Mouse (Mus musculus) kidney, postnatal 4 days (tissue): ENCODE data around the gene Gm36245.
"Not testable (repeated sequence)": the region's sequence is repeated elsewhere in the genome, so short reads cannot be mapped to it uniquely, and the experiment has no call there.

Experiments used
- DNase-seq, 2 experiments: peaks; one replicate each; pipeline ENCODE4 v3.0.0; 2021; ENCODE audit warnings: mixed read lengths in 2 of 2

The Gm36245 gene

GRCm38 (mm10) chr15:77598958-77599357, at the start of gene Gm36245:
Gm36245 (plus strand) TSS chr15:77599258.
- no peak for DNase-seq

GRCm38 (mm10) chr15:77561792-77562191, 37.3 kb upstream of the Gm36245 start, which contains the start of gene 1700025B11Rik:
1700025B11Rik (minus strand) TSS chr15:77561892.
- no peak for DNase-seq

- DNase-seq, result no peak
Measured at GRCm38 (mm10) chr15:77563219-77563618, 35.8 kb upstream of the Gm36245 start.

GRCm38 (mm10) chr15:77578801-77579200, 20.3 kb upstream of the Gm36245 start:
- no peak for DNase-seq

- no peak for DNase-seq
Measured at GRCm38 (mm10) chr15:77579311-77579710, 19.7 kb upstream of the Gm36245 start.

DNA sequence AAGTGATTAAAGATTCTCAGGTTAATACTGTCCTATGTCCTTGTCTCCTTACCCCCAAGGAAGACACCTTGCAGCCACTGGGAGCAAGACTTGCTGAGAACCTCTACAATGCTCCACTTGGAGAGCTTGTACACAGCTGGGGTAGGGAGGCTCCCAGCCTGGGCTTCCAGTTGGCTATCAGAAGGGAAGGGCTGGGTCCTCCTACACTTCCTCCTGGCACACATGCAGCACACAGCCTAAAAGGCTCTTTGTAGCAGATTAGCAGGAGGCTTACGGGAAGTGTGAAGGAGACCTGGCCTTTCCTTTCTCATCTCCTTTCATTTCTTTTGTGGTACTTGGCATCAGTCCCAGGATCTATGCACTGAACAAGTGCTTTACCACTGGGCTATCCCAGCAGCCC, 17.4 kb upstream of the Gm36245 start:
- peak; percentile 34 to 46 for DNase-seq

DNA sequence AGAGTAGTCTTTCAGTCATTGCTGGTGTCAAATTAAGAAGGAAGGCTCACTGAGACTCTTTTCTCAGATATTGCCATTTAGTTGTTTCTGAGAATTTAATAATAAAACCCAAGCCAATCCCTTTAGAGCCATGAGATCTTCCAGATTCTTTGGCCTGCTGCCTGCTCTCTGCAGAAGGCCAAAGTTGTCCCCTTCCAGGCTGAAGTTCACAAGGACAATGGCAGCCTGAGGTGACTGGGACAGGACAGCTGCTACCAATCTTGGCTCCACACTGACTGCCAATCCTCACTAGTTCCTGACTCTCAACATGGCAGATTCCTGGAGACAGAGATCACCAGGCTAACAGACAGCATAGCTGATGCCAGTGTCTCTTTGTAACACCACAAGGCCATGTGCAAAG, 12.0 kb upstream of the Gm36245 start:
- DNase-seq, result peak in 1 of 2 experiments; percentile 10

GRCm38 (mm10) chr15:77588981-77589380, 10.1 kb upstream of the Gm36245 start:
- no peak for DNase-seq

DNA sequence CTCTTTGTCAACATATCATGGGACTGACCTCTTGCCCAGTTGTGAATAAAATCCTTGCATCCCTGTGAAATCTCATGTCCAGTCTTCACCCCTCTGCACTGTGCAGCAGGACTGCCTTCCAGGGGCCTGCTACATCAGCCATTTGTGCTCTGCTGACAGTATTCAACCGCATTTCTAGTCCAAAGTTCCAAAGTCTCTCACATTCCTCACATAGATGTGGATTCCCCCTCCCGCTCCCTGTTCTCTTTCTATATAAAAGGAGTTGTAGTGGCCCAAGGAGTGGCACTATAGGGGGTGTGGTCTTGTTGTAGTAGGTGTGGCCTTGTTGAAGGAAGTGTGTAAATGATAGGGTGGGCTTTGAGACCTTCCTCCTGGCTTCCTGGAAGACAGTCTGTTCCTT, 8.2 kb upstream of the Gm36245 start:
- DNase-seq, result peak in 1 of 2 experiments; percentile 34

DNA sequence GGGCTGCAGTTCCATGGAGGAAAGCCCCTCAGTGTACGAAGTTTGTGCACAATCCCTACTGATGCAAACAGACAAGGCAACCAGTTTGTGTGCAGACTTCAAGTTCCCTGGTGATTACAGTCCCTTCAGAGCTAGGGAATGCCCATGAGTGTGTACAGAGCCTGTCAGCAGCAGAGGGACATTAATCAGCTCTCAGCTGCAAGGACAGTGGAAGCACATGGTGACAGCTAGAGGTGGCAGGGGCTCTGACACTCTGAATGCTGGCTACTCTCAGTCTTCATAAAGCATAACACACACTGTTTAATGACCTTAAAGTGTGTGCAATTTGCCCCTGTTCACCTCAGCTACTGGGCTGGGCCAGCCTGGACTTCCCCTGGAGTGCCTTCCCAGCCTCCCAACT, 5.5 kb upstream of the Gm36245 start:
- DNase-seq, result no peak

DNA sequence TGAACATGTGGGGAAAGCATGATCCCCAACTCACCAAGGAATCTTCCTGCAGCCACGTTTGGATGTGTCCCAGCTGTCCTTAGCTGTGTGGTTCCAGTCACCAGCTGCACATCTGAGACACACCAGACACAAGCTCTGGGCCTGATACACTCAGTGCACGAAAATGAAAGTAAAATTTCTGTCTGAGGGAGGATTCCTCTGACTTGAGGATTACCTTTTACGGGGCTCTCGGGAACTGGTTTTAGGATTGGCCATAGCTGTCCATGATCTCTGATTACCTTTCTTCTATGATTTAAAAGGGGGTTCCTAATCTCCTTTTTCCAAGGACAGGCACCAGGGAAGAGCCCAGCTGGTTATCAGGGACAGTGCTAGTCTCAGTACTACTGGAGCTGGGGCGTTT, 3.1 kb upstream of the Gm36245 start, which contains the start of gene Apol10b:
Gene Apol10b, minus strand, starts transcription at position 165 of the 400 bp plus-strand sequence.
- no peak for DNase-seq

GRCm38 (mm10) chr15:77598429-77598828, 629 bp upstream of the Gm36245 start:
- no peak for DNase-seq

DNA sequence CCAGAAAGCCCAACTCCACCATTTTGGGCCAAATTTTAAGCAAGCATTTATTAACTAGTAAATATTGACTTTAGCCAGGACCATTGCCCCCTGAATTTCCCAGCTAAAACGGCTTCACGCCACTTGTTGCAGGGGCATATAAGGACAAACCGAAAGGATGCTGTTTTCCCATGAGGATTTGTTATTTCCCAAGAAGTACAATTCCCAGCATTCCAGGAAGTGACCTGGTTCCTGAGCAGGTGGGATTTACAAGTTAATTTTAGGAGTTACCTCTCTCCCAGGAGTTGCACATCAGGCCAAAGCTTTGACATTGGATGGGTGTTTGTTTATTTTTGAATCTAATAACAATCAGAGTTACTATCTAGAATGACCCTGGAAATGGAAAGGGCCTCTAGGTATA, 7.0 kb downstream of the Gm36245 start:
- no peak for DNase-seq

- DNase-seq, result no peak
Measured at GRCm38 (mm10) chr15:77624710-77625109, 25.7 kb downstream of the Gm36245 start.

DNA sequence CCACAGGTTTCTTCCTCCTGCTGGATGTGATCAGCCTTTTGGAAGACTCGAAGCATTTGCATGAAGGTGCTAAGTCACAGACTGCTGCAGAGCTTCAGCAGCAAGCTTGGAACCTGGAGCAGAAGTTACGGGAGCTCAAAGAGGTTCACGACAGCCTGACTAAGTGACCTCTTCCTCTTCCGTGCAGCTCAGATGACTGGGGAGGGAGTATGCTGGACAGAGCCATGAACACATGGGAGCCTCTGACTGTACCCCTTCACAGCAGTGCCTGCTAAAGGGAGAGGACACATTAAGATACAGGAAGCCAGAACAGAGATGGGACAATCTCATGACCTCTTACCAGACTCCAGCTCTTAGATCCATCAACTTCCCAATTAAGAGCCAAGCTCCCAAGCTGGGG, 27.4 kb downstream of the Gm36245 start:
- DNase-seq, result not testable (repeated sequence)

DNA sequence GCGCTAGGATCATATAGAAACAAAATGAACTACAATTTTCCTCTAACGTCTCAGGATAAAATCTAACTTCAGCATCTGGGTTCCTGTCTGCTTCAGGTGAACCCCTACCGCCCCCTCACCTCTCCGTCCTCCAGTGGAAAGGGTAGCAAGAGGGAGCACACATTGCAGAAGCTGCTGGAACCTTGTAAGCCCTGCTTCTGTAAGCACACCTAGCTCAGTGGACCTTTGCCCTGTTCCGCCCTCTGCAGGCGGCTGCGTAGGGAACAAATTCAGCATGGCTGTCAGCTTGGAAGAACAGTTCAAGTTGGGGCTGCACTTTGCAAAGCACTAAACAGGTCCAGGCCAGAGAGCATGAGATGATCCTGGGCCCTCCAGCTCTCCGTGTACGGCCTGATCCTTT, 29.6 kb downstream of the Gm36245 start:
- peak; percentile 7 to 12 for DNase-seq

DNA sequence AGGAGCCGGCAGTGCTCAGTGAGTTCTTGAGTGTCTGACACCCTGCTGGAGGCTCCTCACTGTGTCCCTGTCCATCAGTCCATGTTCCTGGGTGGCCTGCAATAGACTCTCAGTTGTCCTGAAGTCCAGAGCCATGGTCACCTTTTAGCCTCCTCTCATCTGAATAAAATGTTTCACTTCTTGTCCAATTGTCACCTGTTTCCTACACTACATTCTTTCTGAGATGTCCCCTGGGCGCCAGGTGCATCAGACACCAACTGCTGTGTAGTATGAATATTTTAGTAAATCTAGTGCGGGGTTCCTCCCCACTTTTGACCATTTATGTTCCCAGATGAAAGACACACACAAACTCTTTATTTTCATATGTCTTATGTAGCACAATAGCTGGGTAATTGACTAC, 30.8 kb downstream of the Gm36245 start:
- DNase-seq, result not testable (repeated sequence)

- DNase-seq, result not testable (repeated sequence)
Measured at GRCm38 (mm10) chr15:77643176-77643575, 44.1 kb downstream of the Gm36245 start, which contains the start of gene Apol11b. Apol11b (minus strand) TSS chr15:77643286.

- DNase-seq, result not testable (repeated sequence)
Measured at GRCm38 (mm10) chr15:77651143-77651542, 52.1 kb downstream of the Gm36245 start.
